Mouse (Mus musculus) limb, embryonic 10.5 days (tissue): ENCODE data around the gene Fgfr2. TPM values are rescaled to one million over a fixed set of nuclear protein-coding genes. Genes with fewer than 3 reads are reported as not detected.

Source experiments
- DNase-seq: peaks from one replicate; pipeline ENCODE4 v3.0.0-alpha.2; 2017; ENCODE audit warnings: low spot score
- H3K27ac ChIP-seq: fragments of 300-500 bp; sonication (generic); 2 replicates; pipeline ENCODE4 v1.5.1; 2016; ENCODE audit warnings: mild to moderate bottlenecking
- H3K27me3 ChIP-seq: fragments of 300-500 bp; sonication (generic); 2 replicates; pipeline ENCODE4 v1.6.1; 2016; ENCODE audit warnings: low read depth, mild to moderate bottlenecking; ENCODE audit not compliant: poor library complexity, severe bottlenecking
- H3K36me3 ChIP-seq: fragments of 300-500 bp; sonication (generic); 2 replicates; pipeline ENCODE4 v1.6.1; 2016; ENCODE audit warnings: mild to moderate bottlenecking, moderate library complexity
- H3K4me1 ChIP-seq: fragments of 300-500 bp; sonication (generic); 2 replicates; pipeline ENCODE4 v1.6.1; 2016
- H3K4me3 ChIP-seq: fragments of 300-500 bp; sonication (generic); 2 replicates; pipeline ENCODE4 v1.5.1; 2016; ENCODE audit warnings: mild to moderate bottlenecking, moderate library complexity
- H3K9me3 ChIP-seq: fragments of 300-500 bp; sonication (generic); replicated peaks from 2 replicates; pipeline ENCODE4 v1.6.1; 2016; ENCODE audit warnings: mild to moderate bottlenecking
- WGBS: fragments of 180-500 bp; shearing (Covaris S2); methylation state at CpG from one replicate; pipeline ENCODE4 v1.1.7; 2016; 5-methylcytosine and 5-hydroxymethylcytosine counted together
- polyA plus RNA-seq: library from polyadenylated mRNA; unstranded; fragments of >200 nt; fragmentation: Nextera tagmentation; extraction: Ambion mirVana; gene quantifications from 2 replicates; pipeline ENCODE4 v1.2.1, GENCODE M21; 2016

The Fgfr2 gene
- polyA plus RNA-seq, 1 experiment from 2014 or later = 64.4 TPM

DNA sequence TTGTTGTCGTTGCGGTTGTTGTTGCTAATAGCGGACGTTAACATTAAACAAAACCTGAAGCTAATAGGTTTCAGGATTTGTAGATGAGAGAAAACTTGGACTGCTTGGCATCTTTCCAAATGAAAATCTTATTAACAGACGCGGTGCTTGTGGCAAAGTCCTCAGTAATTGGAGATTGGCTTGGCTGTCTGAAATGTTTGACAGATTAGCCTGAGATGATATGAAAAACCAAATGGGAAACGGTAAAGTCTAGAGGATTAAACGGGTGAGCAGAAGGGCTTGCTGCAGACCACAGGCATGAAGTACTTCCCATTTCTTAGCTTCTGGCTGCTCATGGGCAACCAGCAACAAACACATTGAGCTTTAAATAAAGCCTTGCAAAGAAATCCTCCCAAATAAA lies 1493.6 kb downstream of the Fgfr2 start:
- Histone ChIP-seq H3K4me1 (no peaks in the 10 kb centered on the region), H3K4me3 (no peak overlapping the region), H3K36me3 (no peaks in the 10 kb centered on the region), H3K9me3 (no peaks in the 10 kb centered on the region), H3K27me3 (peaks cover 6% of the 10 kb centered on the region; the same call in 1 of the 2 replicates), H3K27ac (no peak overlapping the region)
- 89% methylated on average over 8 of the region's 8 CpGs for WGBS
- DNase-seq = no peak

DNA sequence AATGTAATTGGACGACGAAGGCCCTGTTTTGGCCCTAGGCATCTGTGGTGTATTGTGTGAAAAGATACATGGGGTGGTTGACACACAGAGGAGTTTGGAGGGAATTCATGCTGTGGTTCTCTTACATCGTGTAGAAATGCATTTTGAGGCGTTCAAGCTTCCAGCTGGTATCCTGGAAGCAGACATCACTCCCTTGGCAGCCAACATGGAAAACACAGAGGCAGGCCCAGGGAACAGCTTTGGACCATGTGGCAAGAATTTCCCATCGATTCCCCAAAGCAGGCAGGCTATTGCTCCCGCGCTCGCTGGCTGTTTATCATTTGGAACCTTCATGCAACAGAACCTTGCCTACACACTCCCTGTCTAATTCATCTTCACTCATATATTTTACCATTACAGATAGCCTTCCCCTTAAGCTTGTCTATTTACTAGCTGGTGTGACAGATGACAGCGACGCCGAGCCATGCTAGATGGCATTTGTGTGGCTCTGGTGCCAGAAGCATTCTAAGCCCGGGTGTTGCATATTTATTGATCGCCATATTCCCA lies 1494.2 kb downstream of the Fgfr2 start:
- no peaks in the 10 kb centered on the region for H3K4me1 ChIP-seq
- no peak overlapping the region for H3K4me3 ChIP-seq
- H3K27ac ChIP-seq = no peak overlapping the region
- no peaks in the 10 kb centered on the region for H3K36me3 ChIP-seq
- no peak for DNase-seq
- no peaks in the 10 kb centered on the region for H3K9me3 ChIP-seq
- WGBS = 90% methylated on average over 13 of the region's 13 CpGs
- H3K27me3 ChIP-seq = peaks cover 6% of the 10 kb centered on the region

DNA sequence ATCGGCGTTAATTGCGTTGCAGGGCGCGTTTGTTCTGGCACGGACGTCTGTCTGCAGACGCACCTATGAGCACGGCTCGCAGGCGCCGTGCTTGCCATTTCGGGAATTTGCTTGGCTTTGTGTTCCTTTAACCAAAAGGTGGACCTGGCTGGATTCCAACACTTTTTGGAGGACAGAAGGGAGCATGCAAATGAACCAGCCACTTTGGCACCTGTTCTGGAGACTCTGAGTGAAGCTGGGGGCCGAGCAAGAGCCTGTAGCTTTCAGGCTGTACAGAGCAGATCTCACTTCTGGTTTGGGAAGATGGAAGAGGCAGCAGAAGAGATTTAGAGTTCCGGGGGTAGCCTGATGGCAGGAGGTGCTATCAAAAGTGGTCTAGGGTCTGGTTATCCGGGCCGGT lies 1494.8 kb downstream of the Fgfr2 start:
- Histone ChIP-seq H3K27me3 (peaks cover 11% of the 10 kb centered on the region), H3K36me3 (no peaks in the 10 kb centered on the region), H3K4me3 (no peak overlapping the region), H3K9me3 (no peaks in the 10 kb centered on the region), H3K27ac (no peak overlapping the region), H3K4me1 (no peaks in the 10 kb centered on the region)
- DNase-seq = no peak
- 87% methylated on average over 17 of the region's 17 CpGs for WGBS

DNA sequence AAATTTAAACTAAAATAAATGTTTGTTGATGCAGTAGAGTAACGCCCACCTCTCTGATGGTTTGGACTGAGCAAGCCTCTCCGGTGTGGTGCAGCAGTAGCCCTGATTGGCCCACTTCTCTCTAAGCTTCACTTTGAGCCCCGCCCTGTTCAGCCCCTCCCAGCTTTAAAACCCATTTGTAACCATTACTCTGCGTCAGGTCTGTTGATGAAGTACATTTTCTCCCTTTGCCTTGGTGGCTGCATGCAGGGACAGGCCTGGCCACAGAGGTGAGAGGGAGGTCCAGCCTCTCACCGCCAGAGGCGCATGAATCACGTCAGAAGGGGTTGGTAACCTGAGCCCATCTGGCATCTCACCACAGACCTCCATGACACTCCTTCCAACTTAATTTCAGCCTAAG lies 1513.5 kb downstream of the Fgfr2 start:
- H3K4me3 ChIP-seq = no peak overlapping the region
- WGBS = 22% methylated on average over 7 of the region's 7 CpGs
- peaks cover 4% of the 10 kb centered on the region for H3K4me1 ChIP-seq
- H3K9me3 ChIP-seq = no peaks in the 10 kb centered on the region
- DNase-seq = peak; percentile 71
- no peaks in the 10 kb centered on the region for H3K36me3 ChIP-seq
- peaks cover 13% of the 10 kb centered on the region for H3K27me3 ChIP-seq
- H3K27ac ChIP-seq = no peak overlapping the region

DNA sequence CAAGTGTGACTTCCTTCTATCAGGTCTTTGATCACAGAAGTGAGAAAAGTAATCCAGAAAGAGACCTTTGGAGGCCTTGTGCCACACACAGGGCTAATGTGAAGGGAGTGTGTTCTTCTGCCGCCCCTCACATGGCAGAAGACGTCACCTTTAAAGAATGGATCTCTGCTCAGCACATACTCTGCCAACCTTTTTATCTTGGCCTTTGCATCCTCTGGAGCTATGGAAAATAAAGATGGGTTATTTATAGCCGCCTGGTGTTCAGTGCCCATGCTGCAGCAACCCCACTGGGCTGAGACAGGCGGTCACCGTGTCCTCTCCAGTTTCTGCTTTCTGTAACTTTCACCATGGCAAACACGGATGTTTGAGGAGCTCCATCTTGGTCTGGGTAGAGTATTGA lies 1515.1 kb downstream of the Fgfr2 start:
- no peak overlapping the region for H3K4me3 ChIP-seq
- no peaks in the 10 kb centered on the region for H3K36me3 ChIP-seq
- no peak for DNase-seq
- WGBS = 87% methylated on average over 6 of the region's 6 CpGs
- H3K27ac ChIP-seq = no peak overlapping the region
- peaks cover 9% of the 10 kb centered on the region for H3K4me1 ChIP-seq
- H3K9me3 ChIP-seq = no peaks in the 10 kb centered on the region
- H3K27me3 ChIP-seq = peaks cover 19% of the 10 kb centered on the region

DNA sequence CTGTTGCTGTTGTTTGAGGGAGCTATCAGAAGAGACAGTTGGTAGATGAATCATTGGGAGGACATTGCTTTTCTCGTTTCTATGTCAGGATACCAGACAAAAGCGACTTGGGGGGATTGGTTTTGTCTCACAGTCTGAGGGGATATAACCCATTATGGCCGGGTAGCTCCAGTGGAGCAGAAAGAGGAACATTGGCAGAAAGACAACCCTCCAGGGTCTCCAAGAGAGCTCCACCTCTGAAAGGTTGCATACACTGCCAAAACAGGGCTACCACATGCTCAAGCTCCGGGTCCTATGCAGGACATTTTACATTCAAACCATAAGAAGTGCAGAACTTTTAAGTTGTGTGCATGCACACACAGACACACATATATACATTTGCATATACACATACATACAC lies 1517.7 kb downstream of the Fgfr2 start:
- H3K27ac ChIP-seq = no peak overlapping the region
- no peak for DNase-seq
- H3K4me1 ChIP-seq = peaks cover 21% of the 10 kb centered on the region
- no peaks in the 10 kb centered on the region for H3K9me3 ChIP-seq
- H3K4me3 ChIP-seq = no peak overlapping the region
- no peaks in the 10 kb centered on the region for H3K36me3 ChIP-seq
- WGBS = 86% methylated on average over 4 of the region's 4 CpGs
- peaks cover 20% of the 10 kb centered on the region for H3K27me3 ChIP-seq

DNA sequence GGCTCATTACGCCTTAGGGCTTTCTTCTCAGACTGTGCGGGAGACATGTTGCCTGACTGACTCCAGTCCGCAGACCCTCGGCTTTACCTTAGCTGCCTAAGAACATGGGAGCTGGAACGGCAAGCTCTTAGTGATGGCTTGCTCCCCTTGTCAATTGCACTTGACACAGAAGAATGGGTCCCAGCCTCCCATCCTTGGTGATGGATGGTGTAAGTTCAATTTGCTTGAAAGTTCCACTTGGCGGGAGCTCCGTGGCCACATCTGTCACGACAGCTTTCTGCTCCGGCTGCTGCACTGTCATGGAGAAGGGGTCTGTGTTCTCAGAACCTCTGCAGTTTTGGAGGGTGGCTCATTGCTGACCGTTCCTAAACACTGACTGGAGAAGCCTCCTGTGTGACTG lies 1518.2 kb downstream of the Fgfr2 start:
- peaks cover 22% of the 10 kb centered on the region for H3K4me1 ChIP-seq
- DNase-seq = no peak
- WGBS = 91% methylated on average over 10 of the region's 10 CpGs
- H3K4me3 ChIP-seq = no peak overlapping the region
- H3K27me3 ChIP-seq = peaks cover 26% of the 10 kb centered on the region
- H3K27ac ChIP-seq = no peak overlapping the region
- H3K36me3 ChIP-seq = no peaks in the 10 kb centered on the region
- H3K9me3 ChIP-seq = no peaks in the 10 kb centered on the region

DNA sequence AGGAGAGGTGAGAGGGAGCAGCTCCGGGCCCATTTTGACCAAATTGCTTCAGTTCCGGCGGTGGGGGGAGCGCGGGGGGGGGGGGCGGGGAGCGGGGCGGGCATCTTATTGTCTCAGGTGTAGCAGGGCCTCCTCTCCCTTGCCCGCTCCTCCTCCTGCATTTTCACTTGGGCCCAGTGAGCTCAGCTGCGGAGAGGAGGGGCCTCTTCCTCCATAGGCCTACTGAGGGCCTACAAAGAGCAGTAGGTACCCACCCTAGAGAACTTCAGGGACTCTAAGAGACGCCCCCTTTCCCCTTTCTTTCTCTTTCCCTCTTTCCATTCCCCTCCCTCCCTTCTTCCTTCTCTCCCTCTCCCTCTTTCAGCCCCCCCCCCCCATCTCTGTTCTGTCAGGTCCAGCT lies 1520.0 kb downstream of the Fgfr2 start:
- peaks cover 28% of the 10 kb centered on the region for H3K4me1 ChIP-seq
- no peak overlapping the region for H3K27ac ChIP-seq
- no peaks in the 10 kb centered on the region for H3K9me3 ChIP-seq
- H3K27me3 ChIP-seq = peaks cover 41% of the 10 kb centered on the region
- WGBS = 6% methylated on average over 11 of the region's 11 CpGs
- no peak for DNase-seq
- no peaks in the 10 kb centered on the region for H3K36me3 ChIP-seq
- H3K4me3 ChIP-seq = peak overlapping the region; percentile 21

DNA sequence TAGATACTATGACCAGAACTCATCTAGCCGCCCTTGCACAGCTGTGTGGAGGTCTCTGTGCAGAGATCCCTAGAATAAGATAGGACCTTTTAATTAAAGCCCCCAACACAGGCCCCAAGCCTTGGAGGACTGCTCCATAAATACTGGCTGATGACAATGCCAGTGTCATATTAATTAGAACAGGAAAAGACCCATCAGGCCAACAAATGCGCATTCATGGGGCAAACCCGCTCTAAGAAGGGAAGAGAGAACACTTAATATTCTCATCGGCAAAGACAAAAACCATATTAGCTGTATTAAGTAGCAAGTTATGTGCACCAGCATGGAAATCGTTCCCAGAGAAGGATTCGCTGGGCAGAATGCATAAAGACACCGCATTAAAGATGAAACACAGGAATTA lies 1521.0 kb downstream of the Fgfr2 start:
- Histone ChIP-seq H3K9me3 (no peaks in the 10 kb centered on the region), H3K27ac (no peak overlapping the region), H3K27me3 (peaks cover 44% of the 10 kb centered on the region), H3K36me3 (no peaks in the 10 kb centered on the region), H3K4me3 (no peak overlapping the region), H3K4me1 (peaks cover 34% of the 10 kb centered on the region)
- no peak for DNase-seq
- WGBS = 81% methylated on average over 7 of the region's 7 CpGs

DNA sequence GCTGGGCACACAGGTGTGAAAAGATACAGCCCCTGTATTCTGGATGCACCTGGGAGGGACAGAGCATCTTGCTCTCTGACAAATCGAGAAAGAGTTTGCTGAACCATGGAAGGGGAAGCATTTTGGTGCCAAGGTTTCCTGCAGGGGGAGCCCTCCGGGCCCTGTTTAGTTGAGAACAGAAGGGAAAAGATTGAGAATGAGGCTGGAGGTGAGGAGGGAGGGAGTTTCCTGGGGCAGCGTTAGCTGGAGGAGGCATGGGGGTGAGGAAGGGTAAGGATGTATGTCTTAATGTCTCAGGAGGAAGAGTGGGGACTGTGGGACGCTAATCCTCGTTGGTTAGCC lies 1524.7 kb downstream of the Fgfr2 start:
- WGBS = 11% methylated on average over 5 of the region's 5 CpGs
- Histone ChIP-seq H3K27me3 (peaks cover 38% of the 10 kb centered on the region), H3K36me3 (no peaks in the 10 kb centered on the region), H3K4me1 (peaks cover 33% of the 10 kb centered on the region), H3K27ac (peak overlapping the region; percentile 74), H3K4me3 (no peak overlapping the region), H3K9me3 (no peaks in the 10 kb centered on the region)
- DNase-seq = peak; percentile 63

DNA sequence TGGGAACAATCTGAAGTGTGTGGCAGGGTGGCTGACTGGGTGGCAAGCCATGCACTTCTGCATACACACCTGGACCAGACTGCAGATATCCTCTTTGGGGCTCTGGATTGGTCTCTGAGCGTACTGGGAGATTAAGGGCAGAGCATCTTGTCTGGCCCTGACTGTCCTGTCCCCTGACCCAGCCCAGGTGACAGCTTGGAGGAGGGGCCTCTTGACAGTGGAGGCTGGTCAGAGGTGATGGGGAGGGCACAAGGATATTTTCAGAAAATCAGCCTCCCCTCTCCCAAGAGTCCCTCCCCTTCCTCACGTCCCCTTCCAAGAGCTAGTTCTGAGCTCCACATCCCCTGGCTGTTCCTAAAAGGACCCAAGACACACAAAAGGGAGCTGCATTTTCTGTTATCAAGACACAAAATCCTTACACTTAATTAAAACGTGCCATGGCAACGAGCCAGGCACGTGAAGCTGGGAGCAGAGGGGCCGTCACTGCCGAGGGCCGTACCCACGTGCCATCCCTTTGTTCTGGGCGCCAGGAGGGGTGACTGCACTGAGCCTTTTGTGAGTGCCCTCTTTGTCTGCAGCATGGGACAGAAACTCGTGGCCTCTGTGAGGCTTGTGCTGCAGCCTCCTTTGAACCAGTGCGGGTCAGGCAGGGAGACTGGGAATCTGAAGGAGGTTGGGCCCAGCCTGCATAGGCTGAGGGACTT lies 1525.2 kb downstream of the Fgfr2 start:
- H3K27me3 ChIP-seq = peaks cover 38% of the 10 kb centered on the region

DNA sequence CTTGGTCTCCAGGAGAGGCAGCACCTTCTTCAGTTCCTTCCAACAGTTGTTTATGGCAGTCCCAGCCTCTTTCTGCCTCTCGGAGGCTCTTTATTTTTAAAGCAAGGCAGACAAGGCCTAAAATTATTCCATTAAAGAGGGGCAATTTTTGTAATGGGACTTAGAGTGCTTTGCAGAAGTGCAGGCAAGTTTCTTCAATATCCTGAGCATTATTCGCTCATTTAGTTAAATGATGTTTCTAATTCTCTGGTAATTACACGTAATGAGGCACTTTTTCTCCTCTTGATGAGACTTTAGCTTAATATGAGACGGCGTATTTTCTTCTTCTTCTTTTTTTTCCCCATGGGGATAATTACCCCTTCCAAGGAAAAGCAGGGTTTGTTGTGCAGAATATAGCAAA lies 1537.6 kb downstream of the Fgfr2 start:
- no peak for DNase-seq

More for the DNA sequence above, 1525.2 kb downstream of the Fgfr2 start:
- Histone ChIP-seq H3K4me3 (no peak overlapping the region), H3K9me3 (no peaks in the 10 kb centered on the region), H3K27ac (peak overlapping the region; percentile 74), H3K4me1 (peaks cover 28% of the 10 kb centered on the region), H3K36me3 (no peaks in the 10 kb centered on the region)
- no peak for DNase-seq
- WGBS = 22% methylated on average over 12 of the region's 12 CpGs

DNA sequence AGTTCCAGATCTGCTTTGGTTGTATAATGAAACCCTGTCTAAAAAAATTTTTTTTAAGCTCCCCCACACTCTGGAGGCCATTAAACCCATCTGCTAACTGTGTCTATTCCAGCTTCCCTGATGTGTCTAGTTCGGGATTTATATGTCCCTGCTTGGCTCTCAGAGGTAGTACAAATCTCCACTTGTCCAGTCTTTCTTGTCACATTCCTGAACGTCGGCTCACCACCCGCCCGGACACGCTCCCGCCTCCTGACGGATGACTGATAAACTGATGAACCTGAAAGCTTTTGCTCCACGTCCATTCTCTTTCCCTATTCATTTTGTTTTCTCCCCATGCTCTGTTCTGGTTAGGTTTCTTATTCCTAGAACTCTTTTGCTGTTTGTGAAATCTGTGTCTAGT lies 1541.0 kb downstream of the Fgfr2 start:
- Histone ChIP-seq H3K27me3 (0 out of 2 replicates have a peak, but pooled peaks cover 4% of the 10 kb centered on the region), H3K9me3 (no peaks in the 10 kb centered on the region), H3K4me3 (no peak overlapping the region), H3K36me3 (no peaks in the 10 kb centered on the region), H3K27ac (no peak overlapping the region), H3K4me1 (no peaks in the 10 kb centered on the region)
- 64% methylated on average over 9 of the region's 9 CpGs for WGBS
- DNase-seq = no peak

More for the DNA sequence above, 1537.6 kb downstream of the Fgfr2 start:
- Histone ChIP-seq H3K4me1 (no peaks in the 10 kb centered on the region), H3K36me3 (no peaks in the 10 kb centered on the region), H3K4me3 (no peak overlapping the region), H3K27me3 (0 out of 2 replicates have a peak, but pooled peaks cover 4% of the 10 kb centered on the region), H3K27ac (no peak overlapping the region), H3K9me3 (no peaks in the 10 kb centered on the region)
- 81% methylated on average over 5 of the region's 5 CpGs for WGBS

DNA sequence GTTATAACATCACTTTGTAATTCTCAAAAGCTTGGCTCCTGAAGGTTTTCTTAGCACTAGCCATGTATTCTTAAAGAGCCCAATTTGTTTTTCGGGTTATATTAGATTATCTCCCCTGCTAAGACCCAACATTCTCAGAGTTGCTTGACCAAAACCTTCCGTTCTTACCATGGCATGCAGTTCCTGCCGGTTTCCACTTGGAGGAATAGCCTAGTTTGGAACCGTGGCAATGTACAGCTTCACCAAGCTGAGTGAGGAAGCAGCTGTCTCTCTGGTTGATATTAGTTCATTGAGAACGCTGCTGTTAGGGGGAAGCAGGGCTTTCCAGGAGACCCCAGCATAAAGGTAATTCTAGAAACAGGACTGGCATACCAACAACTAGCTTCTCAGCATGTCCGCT lies 1547.9 kb downstream of the Fgfr2 start:
- Histone ChIP-seq H3K36me3 (peaks cover 44% of the 10 kb centered on the region), H3K27ac (no peak overlapping the region), H3K27me3 (no peaks in the 10 kb centered on the region), H3K4me3 (no peak overlapping the region), H3K9me3 (no peaks in the 10 kb centered on the region), H3K4me1 (no peaks in the 10 kb centered on the region)
- no peak for DNase-seq
- WGBS = 82% methylated on average over 6 of the region's 6 CpGs
